15 mouse cellular contexts compared by ENCODE assay signal in genomic region chr7:3683908-3684550, GRCm38 (mm10). TPM values are rescaled to one million over a fixed set of nuclear protein-coding genes. Genes with fewer than 3 reads are reported as not detected.
A peak's percentile ranks its signal among the peaks of the same experiment; 100 is the strongest.
DNase-seq lines count a peak whose midpoint lies in the region; ATAC-seq and TF ChIP-seq lines count a peak whose summit lies in the region.
"Had no signal": no experiment of that assay in that cellular context is flagged by ENCODE, and none has a peak within 500 bp of the region (broad histone marks: within the 10 kb centered on the region; RNA-seq: fewer than 3 reads in every experiment).

No protein-coding gene starts in this region.

- no peak for TF ChIP-seq POLR2A in heart, adult 2 months (IDR thresholded peaks at IDR 0.05; ENCODE audit: insufficient read depth, low read depth, low read length)

- ATAC-seq in midbrain, embryonic 14.5 days (ENCODE audit: low FRiP score, low TSS enrichment), result peak; percentile 44
- ATAC-seq: intestine, embryonic 15.5 days had no signal

- peak; percentile 19 for DNase-seq in embryo, embryonic 11 days
- no peak for DNase-seq in embryo, embryonic 10.5 days (ENCODE audit: low spot score)
- DNase-seq in brain, adult 2 months (ENCODE audit: low read depth, low spot score), result peak; percentile 69
- DNase-seq in hindbrain, embryonic 10.5 days (ENCODE audit: low spot score), result no peak
- DNase-seq in midbrain, embryonic 14.5 days, result peak; percentile 77
- DNase-seq in gastrocnemius, adult 18-20 months (ENCODE audit: low spot score), result no peak
- DNase-seq in cerebellum, adult 11 months, result no peak
- DNase-seq in heart, adult 2 months, result no peak
- DNase-seq: cerebellum, adult 9-11 months; lung, adult 18-20 months had no signal

- H3K27ac ChIP-seq in hindbrain, embryonic 10.5 days, result peak overlapping the region; percentile 74
- H3K27ac ChIP-seq in midbrain, embryonic 14.5 days (replicated peaks; ENCODE audit: low read depth, low read length), result peak overlapping the region; percentile 77
- H3K27ac ChIP-seq in heart, adult 2 months, result no peak overlapping the region
- H3K27ac ChIP-seq: embryonic facial prominence, embryonic 15.5 days; heart, embryonic 15.5 days; intestine, embryonic 15.5 days; limb, embryonic 13.5 days; stomach, postnatal 0 days had no signal

- no peaks in the 10 kb centered on the region for H3K27me3 ChIP-seq in hindbrain, embryonic 10.5 days (ENCODE audit: insufficient read depth, poor library complexity, severe bottlenecking)
- no peaks in the 10 kb centered on the region for H3K27me3 ChIP-seq in midbrain, embryonic 14.5 days (ENCODE audit: control insufficient read depth, insufficient read depth, low read length)
- no peaks in the 10 kb centered on the region for H3K27me3 ChIP-seq in heart, adult 2 months (ENCODE audit: control insufficient read depth, insufficient read depth, low read length)
- H3K27me3 ChIP-seq: embryonic facial prominence, embryonic 15.5 days; heart, embryonic 15.5 days; intestine, embryonic 15.5 days; limb, embryonic 13.5 days had no signal

- H3K9me3 ChIP-seq in hindbrain, embryonic 10.5 days, result no peaks in the 10 kb centered on the region
- no peaks in the 10 kb centered on the region for H3K9me3 ChIP-seq in midbrain, embryonic 14.5 days (ENCODE audit: control insufficient read depth, low read length)
- H3K9me3 ChIP-seq: embryonic facial prominence, embryonic 15.5 days; heart, embryonic 15.5 days; intestine, embryonic 15.5 days; limb, embryonic 13.5 days had no signal

- H3K4me2 ChIP-seq in midbrain, embryonic 14.5 days (ENCODE audit: low read length), result 0 out of 2 replicates have a peak overlapping the region, but pooled peaks have one; percentile 7
- H3K4me2 ChIP-seq: embryonic facial prominence, embryonic 15.5 days; heart, embryonic 15.5 days; intestine, embryonic 15.5 days; limb, embryonic 13.5 days had no signal

- peaks cover 57% of the 10 kb centered on the region for H3K36me3 ChIP-seq in hindbrain, embryonic 10.5 days
- peaks cover 40% of the 10 kb centered on the region for H3K36me3 ChIP-seq in midbrain, embryonic 14.5 days (ENCODE audit: control insufficient read depth, insufficient read depth, low read length)
- no peaks in the 10 kb centered on the region for H3K36me3 ChIP-seq in heart, adult 2 months (ENCODE audit: control insufficient read depth, insufficient read depth, low read length)

- H3K79me2 ChIP-seq in heart, adult 2 months (replicated peaks; ENCODE audit: control insufficient read depth, insufficient read depth, low read length), result no peaks in the 10 kb centered on the region

- no peak for TF ChIP-seq CTCF in heart, adult 2 months (IDR thresholded peaks at IDR 0.05)

- no peak overlapping the region for H3K4me3 ChIP-seq in hindbrain, embryonic 10.5 days
- H3K4me3 ChIP-seq in midbrain, embryonic 14.5 days (replicated peaks; ENCODE audit: low read depth, low read length), result no peak overlapping the region
- H3K4me3 ChIP-seq in heart, adult 2 months, result no peak overlapping the region
- H3K4me3 ChIP-seq: embryonic facial prominence, embryonic 15.5 days; heart, embryonic 15.5 days; intestine, embryonic 15.5 days; limb, embryonic 13.5 days had no signal

- intact Hi-C loops in heart, adult 2 months (cut with DNase I), result no loop called here

- 68% methylated on average over 10 of the region's 10 CpGs for WGBS in hindbrain, embryonic 10.5 days
- 47% methylated on average over 10 of the region's 10 CpGs for WGBS in midbrain, embryonic 14.5 days
- 87% methylated on average over 10 of the region's 10 CpGs for WGBS in heart, adult 2 months

- no peak overlapping the region for H3K9ac ChIP-seq in midbrain, embryonic 14.5 days (replicated peaks; ENCODE audit: low read length)
- no peak overlapping the region for H3K9ac ChIP-seq in heart, adult 2 months (ENCODE audit: low read depth, low read length)
- H3K9ac ChIP-seq: embryonic facial prominence, embryonic 15.5 days; heart, embryonic 15.5 days; intestine, embryonic 15.5 days; limb, embryonic 13.5 days had no signal

- H3K4me1 ChIP-seq in hindbrain, embryonic 10.5 days (replicated peaks), result peaks cover 24% of the 10 kb centered on the region
- peaks cover 12% of the 10 kb centered on the region; the same call in 1 of the 2 replicates for H3K4me1 ChIP-seq in midbrain, embryonic 14.5 days (ENCODE audit: control insufficient read depth, insufficient read depth, low read length)
- H3K4me1 ChIP-seq in heart, adult 2 months (ENCODE audit: control insufficient read depth, insufficient read depth, low read length), result no peaks in the 10 kb centered on the region
- H3K4me1 ChIP-seq: embryonic facial prominence, embryonic 15.5 days; heart, embryonic 15.5 days; intestine, embryonic 15.5 days; limb, embryonic 13.5 days had no signal

- no peak for TF ChIP-seq EP300 in heart, adult 2 months (IDR thresholded peaks at IDR 0.05; ENCODE audit: insufficient read depth, low read depth, low read length)

RNA-seq across cellular contexts. Expression of gene Tmc4, which starts 6.7 kb away (rescaled TPM):
- polyA plus RNA-seq in hindbrain, embryonic 10.5 days (2016; fragmentation: Nextera tagmentation; extraction: Ambion mirVana), result 3.5 and 5.8 TPM in 2 replicates
- 3.0 and 3.2 TPM in 2 replicates for polyA plus RNA-seq in midbrain, embryonic 14.5 days (2014; fragmentation: Nextera tagmentation; extraction: Ambion mirVana)
- under 1 TPM; 0.17 to 0.34 TPM for total RNA-seq in gastrocnemius, adult 18-20 months (2021)
- 1 to 10 TPM; 1.4 to 2.1 TPM for total RNA-seq in heart, adult 2 months (2021)
- polyA plus RNA-seq in heart, adult 2 months (2012; rRNA removed), result 3.3 and 4.9 TPM in 2 replicates

RNA-seq across cellular contexts. Expression of gene Tsen34, which starts 8.6 kb away (rescaled TPM):
- 269 and 282 TPM in 2 replicates for polyA plus RNA-seq in hindbrain, embryonic 10.5 days (2016; fragmentation: Nextera tagmentation; extraction: Ambion mirVana)
- polyA plus RNA-seq in midbrain, embryonic 14.5 days (2014; fragmentation: Nextera tagmentation; extraction: Ambion mirVana), result 232 and 277 TPM in 2 replicates
- 10 to 100 TPM; 27.3 to 31.9 TPM for total RNA-seq in gastrocnemius, adult 18-20 months (2021)
- 10 to 100 TPM; 60.0 to 66.6 TPM for total RNA-seq in heart, adult 2 months (2021)
- 80.8 and 82.3 TPM in 2 replicates for polyA plus RNA-seq in heart, adult 2 months (2012; rRNA removed)

RNA-seq across cellular contexts. Expression of gene Mboat7, which starts 9.3 kb away (rescaled TPM):
- 38.9 and 39.2 TPM in 2 replicates for polyA plus RNA-seq in hindbrain, embryonic 10.5 days (2016; fragmentation: Nextera tagmentation; extraction: Ambion mirVana)
- polyA plus RNA-seq in midbrain, embryonic 14.5 days (2014; fragmentation: Nextera tagmentation; extraction: Ambion mirVana), result 70.6 and 70.7 TPM in 2 replicates
- total RNA-seq in gastrocnemius, adult 18-20 months (2021), result 1 to 10 TPM; 7.6 to 8.1 TPM
- total RNA-seq in heart, adult 2 months (2021), result 10 to 100 TPM; 19.2 to 19.7 TPM
- polyA plus RNA-seq in heart, adult 2 months (2012; rRNA removed), result 24.9 and 25.0 TPM in 2 replicates

RNA-seq across cellular contexts. Expression of gene Leng1, which starts 18.4 kb away (rescaled TPM):
- polyA plus RNA-seq in hindbrain, embryonic 10.5 days (2016; fragmentation: Nextera tagmentation; extraction: Ambion mirVana), result 19.4 and 23.0 TPM in 2 replicates
- polyA plus RNA-seq in midbrain, embryonic 14.5 days (2014; fragmentation: Nextera tagmentation; extraction: Ambion mirVana), result 10.6 TPM in 2 replicates
- total RNA-seq in gastrocnemius, adult 18-20 months (2021), result 1 to 10 TPM; 4.6 to 5.6 TPM
- total RNA-seq in heart, adult 2 months (2021), result 10 to 100 TPM; 11.8 to 12.8 TPM
- polyA plus RNA-seq in heart, adult 2 months (2012; rRNA removed), result 4.8 and 5.9 TPM in 2 replicates

RNA-seq across cellular contexts. Expression of gene Rps9, which starts 19.8 kb away (rescaled TPM):
- polyA plus RNA-seq in hindbrain, embryonic 10.5 days (2016; fragmentation: Nextera tagmentation; extraction: Ambion mirVana), result 1,151 and 1,302 TPM in 2 replicates
- 857 and 868 TPM in 2 replicates for polyA plus RNA-seq in midbrain, embryonic 14.5 days (2014; fragmentation: Nextera tagmentation; extraction: Ambion mirVana)
- total RNA-seq in gastrocnemius, adult 18-20 months (2021), result 100 to 1,000 TPM; 415 to 437 TPM
- total RNA-seq in heart, adult 2 months (2021), result 100 to 1,000 TPM; 584 to 688 TPM
- polyA plus RNA-seq in heart, adult 2 months (2012; rRNA removed), result 761 and 901 TPM in 2 replicates

Comparison
In these comparisons a context has a peak if more than half of its experiments do, and no peak if none do; other contexts are left out.
1. DNase-seq: peak in embryo, embryonic 11 days (single experiment), brain, adult 2 months (single experiment) and midbrain, embryonic 14.5 days (single experiment); none in embryo, embryonic 10.5 days (single experiment), hindbrain, embryonic 10.5 days (single experiment), gastrocnemius, adult 18-20 months (single experiment), cerebellum, adult 11 months (single experiment) and heart, adult 2 months (0 of 2).